11 mouse cellular contexts compared by ENCODE assay signal in genomic region chr11:74409447-74409754, GRCm38 (mm10). TPM values are rescaled to one million over a fixed set of nuclear protein-coding genes. Genes with fewer than 3 reads are reported as not detected.
DNase-seq lines count a peak whose midpoint lies in the region; ATAC-seq and TF ChIP-seq lines count a peak whose summit lies in the region.
"Had no signal": no experiment of that assay in that cellular context is flagged by ENCODE, and none has a peak within 500 bp of the region (broad histone marks: within the 10 kb centered on the region; RNA-seq: fewer than 3 reads in every experiment).

No protein-coding gene starts in this region.

- H3K9ac ChIP-seq in lung, embryonic 14.5 days, result no peak overlapping the region; the same call in 1 of the 2 replicates
- 0 out of 2 replicates have a peak overlapping the region, but pooled peaks have one; percentile 11 for H3K9ac ChIP-seq in hindbrain, embryonic 16.5 days (ENCODE audit: low read depth, low read length)
- H3K9ac ChIP-seq: liver, postnatal 0 days had no signal

- H3K4me1 ChIP-seq in lung, embryonic 14.5 days (ENCODE audit: insufficient read depth), result peaks cover 26% of the 10 kb centered on the region
- peaks cover 17% of the 10 kb centered on the region for H3K4me1 ChIP-seq in hindbrain, embryonic 16.5 days (ENCODE audit: control insufficient read depth, insufficient read depth, low read depth, low read length)
- H3K4me1 ChIP-seq in olfactory bulb, adult 2 months (ENCODE audit: control insufficient read depth, insufficient read depth, low read length), result peaks cover 29% of the 10 kb centered on the region

- peak overlapping the region; percentile 58; the same call in 1 of the 2 replicates for H3K27ac ChIP-seq in gastrocnemius, adult 2 months
- H3K27ac ChIP-seq in lung, embryonic 14.5 days (ENCODE audit: low read depth), result peak overlapping the region; percentile 82
- H3K27ac ChIP-seq in hindbrain, embryonic 16.5 days (ENCODE audit: low read depth, low read length), result peak overlapping the region; percentile 81
- peak overlapping the region; percentile 67 for H3K27ac ChIP-seq in olfactory bulb, adult 2 months (ENCODE audit: insufficient read depth, low read depth, low read length)

- no peak for DNase-seq in gastrocnemius, adult 2 months
- no peak for DNase-seq in gastrocnemius, postnatal 14 days
- no peak for DNase-seq in lung, embryonic 14.5 days
- DNase-seq in lung, postnatal 4 days, result no peak
- no peak for DNase-seq in right cerebral cortex, postnatal 36 days (ENCODE audit: low spot score in 2 of 2)
- no peak for DNase-seq in thymus, postnatal 10 days (ENCODE audit: low spot score in 2 of 2)

- WGBS in lung, embryonic 14.5 days, result 40% methylated on average over 5 of the region's 5 CpGs
- WGBS in hindbrain, embryonic 16.5 days, result 47% methylated on average over 5 of the region's 5 CpGs
- WGBS in olfactory bulb, adult 2 months, result 51% methylated on average over 5 of the region's 5 CpGs

- peak; percentile 67; the same call in 1 of the 2 replicates for ATAC-seq in lung, embryonic 14.5 days (ENCODE audit: insufficient read depth)
- ATAC-seq in hindbrain, embryonic 16.5 days, result peak; percentile 32; the same call in 1 of the 2 replicates

- no peak overlapping the region for H3K4me3 ChIP-seq in gastrocnemius, adult 2 months
- no peak overlapping the region for H3K4me3 ChIP-seq in lung, embryonic 14.5 days (ENCODE audit: low read depth, low read length)
- no peak overlapping the region for H3K4me3 ChIP-seq in hindbrain, embryonic 16.5 days (ENCODE audit: low read length)
- no peak overlapping the region for H3K4me3 ChIP-seq in olfactory bulb, adult 2 months (ENCODE audit: insufficient read depth, low read depth, low read length)

- no peaks in the 10 kb centered on the region for H3K36me3 ChIP-seq in lung, embryonic 14.5 days (ENCODE audit: insufficient read depth)
- H3K36me3 ChIP-seq in hindbrain, embryonic 16.5 days (ENCODE audit: control insufficient read depth, insufficient read depth, low read length), result peaks cover 9% of the 10 kb centered on the region

- no peak overlapping the region for H3K4me2 ChIP-seq in lung, embryonic 14.5 days
- H3K4me2 ChIP-seq in hindbrain, embryonic 16.5 days (ENCODE audit: low read length), result no peak overlapping the region

- TF ChIP-seq POLR2A in olfactory bulb, adult 2 months (IDR thresholded peaks at IDR 0.05; ENCODE audit: insufficient read depth, low read depth, low read length), result no peak

- TF ChIP-seq CTCF in gastrocnemius, adult 2 months (IDR thresholded peaks at IDR 0.05), result no peak
- no peak for TF ChIP-seq CTCF in lung, embryonic 14.5 days (IDR thresholded peaks at IDR 0.05; ENCODE audit: low read depth)
- TF ChIP-seq CTCF in olfactory bulb, adult 2 months (IDR thresholded peaks at IDR 0.05; ENCODE audit: insufficient read depth, low read depth, low read length), result no peak

- H3K27me3 ChIP-seq in lung, embryonic 14.5 days (ENCODE audit: insufficient read depth, low read length), result no peaks in the 10 kb centered on the region
- H3K27me3 ChIP-seq in hindbrain, embryonic 16.5 days (replicated peaks; ENCODE audit: control insufficient read depth, insufficient read depth, low read length), result no peaks in the 10 kb centered on the region

- H3K9me3 ChIP-seq in lung, embryonic 14.5 days (ENCODE audit: low read depth, low read length), result no peaks in the 10 kb centered on the region
- H3K9me3 ChIP-seq in hindbrain, embryonic 16.5 days (ENCODE audit: control insufficient read depth, low read length), result no peaks in the 10 kb centered on the region

- intact Hi-C loops in gastrocnemius, adult 2 months (cut with DNase I), result loop anchor here (2.0 to 5.0 kb wide), 2 partner anchors 38 to 117 kb away; no protein-coding TSS in a partner anchor
- intact Hi-C loops in gastrocnemius, postnatal 14 days (cut with DNase I; ENCODE audit: low total_unique reads), result no loop called here

RNA-seq across cellular contexts. Expression of gene Olfr412, which starts 47.5 kb away (rescaled TPM):
- not detected for total RNA-seq in gastrocnemius, adult 2 months (2021)
- total RNA-seq in gastrocnemius, postnatal 14 days (2021), result not detected
- polyA plus RNA-seq in lung, embryonic 14.5 days (2014; fragmentation: Nextera tagmentation; extraction: Ambion mirVana), result not detected in 2 replicates
- not detected in 2 replicates for polyA plus RNA-seq in hindbrain, embryonic 16.5 days (2015; fragmentation: Nextera tagmentation; extraction: Ambion mirVana)
- not detected in 2 replicates for polyA plus RNA-seq in olfactory bulb, adult 2 months (2012; ENCODE audit: insufficient read depth, insufficient read length, low replicate concordance, missing spikeins)
- total RNA-seq: layer of hippocampus, adult 18-20 months had no signal
- polyA plus RNA-seq: liver, postnatal 0 days; thymus, adult 2 months had no signal

RNA-seq across cellular contexts. Expression of gene Olfr411, which starts 57.0 kb away (rescaled TPM):
- total RNA-seq in gastrocnemius, adult 2 months (2021), result not detected
- total RNA-seq in gastrocnemius, postnatal 14 days (2021), result not detected
- polyA plus RNA-seq in lung, embryonic 14.5 days (2014; fragmentation: Nextera tagmentation; extraction: Ambion mirVana), result not detected in 2 replicates
- not detected in 2 replicates for polyA plus RNA-seq in hindbrain, embryonic 16.5 days (2015; fragmentation: Nextera tagmentation; extraction: Ambion mirVana)
- not detected in 2 replicates for polyA plus RNA-seq in olfactory bulb, adult 2 months (2012; ENCODE audit: insufficient read depth, insufficient read length, low replicate concordance, missing spikeins)
- total RNA-seq: layer of hippocampus, adult 18-20 months had no signal
- polyA plus RNA-seq: liver, postnatal 0 days; thymus, adult 2 months had no signal
